Mouse (Mus musculus) testis, postnatal 14 days (tissue): ENCODE measurements around the gene Usp15.

ENCODE experiments used
- DNase-seq: peaks from one replicate; pipeline ENCODE4 v3.0.0; 2021; ENCODE audit warnings: low spot score

Usp15 gene

DNA sequence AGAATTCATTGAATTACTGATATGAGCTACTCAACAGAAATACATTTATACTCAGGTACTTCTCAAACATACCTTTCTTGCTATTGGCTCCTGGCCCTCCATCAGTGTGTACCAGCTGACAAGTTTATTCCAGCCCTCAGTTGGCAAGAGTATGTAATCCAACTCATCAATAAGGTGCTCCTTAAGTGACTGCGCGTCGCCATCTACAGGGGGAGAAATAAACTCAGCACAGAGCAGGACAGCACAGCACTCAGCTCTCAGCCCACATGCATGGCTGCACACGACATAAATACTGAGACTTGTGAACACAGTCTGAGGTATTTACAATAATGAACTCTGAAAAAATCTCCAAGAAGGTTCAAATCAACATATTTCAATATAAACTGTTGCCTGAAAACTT lies 21.0 kb downstream of the Usp15 start:
- DNase-seq, result no peak

DNA sequence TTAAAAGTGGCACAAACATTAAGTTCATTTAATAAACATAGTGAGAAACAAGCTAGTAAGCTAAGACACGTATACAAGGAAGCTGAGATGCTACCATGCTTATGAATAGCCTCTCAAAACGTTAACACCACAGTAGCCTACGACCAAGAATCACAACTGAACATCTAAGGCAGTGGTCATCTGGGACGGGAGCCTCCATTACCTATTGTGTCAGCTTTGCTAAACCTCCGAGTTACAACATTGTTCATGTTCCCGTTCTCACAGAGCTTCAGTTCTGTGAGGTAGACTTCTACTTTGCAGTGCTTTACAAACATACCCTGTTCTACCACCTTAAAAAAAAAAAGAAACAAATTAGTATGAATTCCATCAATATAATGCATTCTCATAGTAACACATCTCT lies 25.9 kb downstream of the Usp15 start:
- no peak for DNase-seq

DNA sequence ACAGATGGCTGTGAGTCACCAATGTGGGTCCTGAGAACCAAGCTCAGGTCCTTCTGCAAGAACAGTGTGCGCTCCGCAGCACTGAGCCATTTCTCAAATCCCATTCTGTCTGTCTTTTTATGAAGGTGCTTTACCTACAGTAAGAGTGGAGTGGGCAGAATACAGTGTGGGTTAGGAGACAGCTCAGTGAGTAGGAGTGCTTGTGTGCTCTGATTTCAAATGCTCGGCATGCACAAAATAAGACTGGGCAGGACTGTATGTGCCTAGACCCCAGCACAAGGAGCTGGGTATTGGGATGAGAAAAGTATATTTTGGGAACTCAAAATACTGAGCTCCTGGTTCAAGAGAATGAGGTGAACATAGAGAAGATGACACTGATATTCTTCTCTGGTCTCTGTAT lies 31.3 kb downstream of the Usp15 start:
- DNase-seq, result no peak

DNA sequence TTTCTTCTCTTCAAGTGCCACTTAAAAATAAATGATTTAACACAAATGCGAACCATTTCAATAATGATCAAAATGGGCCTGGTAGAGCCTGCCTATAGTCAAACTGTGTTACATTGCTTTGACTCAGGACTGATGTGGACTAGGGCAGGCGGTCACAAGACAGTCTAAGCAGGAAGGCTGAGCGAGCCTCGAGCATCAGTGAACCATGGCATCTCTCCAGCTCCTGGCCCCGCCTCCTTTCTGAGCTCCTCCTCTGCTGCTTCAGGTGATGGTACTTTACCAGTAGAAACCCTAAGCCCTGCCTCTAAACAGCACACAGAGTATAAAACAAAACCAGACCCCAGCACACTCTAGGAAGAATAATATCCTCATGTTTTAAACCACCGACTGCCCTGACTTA lies 36.3 kb downstream of the Usp15 start:
- no peak for DNase-seq

DNA sequence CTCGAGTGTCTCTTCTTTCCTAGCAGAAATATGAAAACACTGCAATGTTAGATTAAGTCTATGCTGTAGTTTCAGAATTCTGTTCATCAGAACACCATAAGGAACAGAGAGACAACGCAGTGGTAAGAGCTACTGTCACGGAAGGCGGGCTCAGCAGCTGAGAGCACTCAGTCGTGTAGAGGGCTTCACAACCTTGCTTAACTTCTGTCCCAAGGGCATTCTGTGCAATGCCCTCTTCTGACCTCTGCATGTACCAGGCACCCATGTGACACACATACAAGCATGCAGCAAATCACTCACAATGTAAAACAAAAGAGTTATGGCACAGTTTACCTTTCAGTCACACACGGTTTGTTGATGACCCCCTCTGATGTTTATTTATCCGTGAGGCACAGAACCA lies 37.5 kb downstream of the Usp15 start:
- no peak for DNase-seq

DNA sequence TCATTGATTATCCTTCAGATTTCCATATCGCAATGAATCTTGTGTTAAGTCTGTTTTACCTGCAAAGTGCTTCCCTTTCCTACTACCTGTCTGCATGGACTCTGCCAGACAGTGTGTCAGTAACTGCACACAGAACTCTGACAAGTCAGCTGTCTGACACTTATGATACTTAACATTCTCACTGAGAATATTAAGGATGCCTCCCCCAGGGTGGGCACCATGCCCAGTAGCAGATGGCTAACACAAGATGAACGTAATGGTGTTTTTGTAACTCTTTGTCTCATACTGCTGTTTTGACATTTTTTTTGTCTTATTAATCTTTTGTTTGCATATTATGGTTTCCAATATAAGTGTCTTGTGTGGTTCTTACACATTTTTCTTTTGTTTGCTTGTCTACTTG lies 40.4 kb downstream of the Usp15 start:
- no peak for DNase-seq

DNA sequence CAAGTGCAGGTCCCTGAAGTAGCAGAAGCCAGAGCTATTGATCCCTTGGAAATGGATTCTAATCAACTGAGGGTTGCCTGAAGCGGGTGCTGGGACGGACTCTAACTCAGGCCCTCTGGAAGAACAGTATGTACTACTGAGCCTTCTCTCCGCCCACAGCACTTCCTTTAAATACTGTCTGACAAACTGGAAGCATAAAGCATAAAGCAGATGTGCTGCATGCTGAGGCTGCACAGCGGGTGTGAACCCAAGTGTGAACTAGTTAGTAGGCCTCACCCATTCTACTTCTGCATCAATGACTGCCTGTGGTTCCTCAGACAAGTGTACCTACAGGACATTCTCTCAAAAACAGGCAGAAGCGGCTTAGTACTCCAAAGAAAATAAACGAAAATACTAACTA lies 41.0 kb downstream of the Usp15 start:
- no peak for DNase-seq

DNA sequence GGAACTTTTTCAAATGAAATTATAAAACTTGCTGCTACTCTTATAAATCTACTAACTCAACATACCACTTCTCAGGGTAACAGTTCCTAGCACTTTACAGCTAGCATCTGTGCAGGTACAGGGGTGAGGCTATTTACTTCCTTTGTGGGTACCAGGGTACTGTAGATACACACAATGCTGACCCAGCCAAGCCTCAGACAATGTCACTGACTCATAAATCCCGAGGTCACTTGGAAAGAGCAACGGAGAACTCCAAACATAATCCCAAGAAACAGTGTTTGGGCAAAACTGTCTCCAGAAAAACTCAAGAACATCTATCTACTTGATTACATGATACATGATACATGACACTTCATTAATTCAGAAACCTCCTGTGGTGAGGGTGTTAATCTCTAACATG lies 43.5 kb downstream of the Usp15 start:
- no peak for DNase-seq

DNA sequence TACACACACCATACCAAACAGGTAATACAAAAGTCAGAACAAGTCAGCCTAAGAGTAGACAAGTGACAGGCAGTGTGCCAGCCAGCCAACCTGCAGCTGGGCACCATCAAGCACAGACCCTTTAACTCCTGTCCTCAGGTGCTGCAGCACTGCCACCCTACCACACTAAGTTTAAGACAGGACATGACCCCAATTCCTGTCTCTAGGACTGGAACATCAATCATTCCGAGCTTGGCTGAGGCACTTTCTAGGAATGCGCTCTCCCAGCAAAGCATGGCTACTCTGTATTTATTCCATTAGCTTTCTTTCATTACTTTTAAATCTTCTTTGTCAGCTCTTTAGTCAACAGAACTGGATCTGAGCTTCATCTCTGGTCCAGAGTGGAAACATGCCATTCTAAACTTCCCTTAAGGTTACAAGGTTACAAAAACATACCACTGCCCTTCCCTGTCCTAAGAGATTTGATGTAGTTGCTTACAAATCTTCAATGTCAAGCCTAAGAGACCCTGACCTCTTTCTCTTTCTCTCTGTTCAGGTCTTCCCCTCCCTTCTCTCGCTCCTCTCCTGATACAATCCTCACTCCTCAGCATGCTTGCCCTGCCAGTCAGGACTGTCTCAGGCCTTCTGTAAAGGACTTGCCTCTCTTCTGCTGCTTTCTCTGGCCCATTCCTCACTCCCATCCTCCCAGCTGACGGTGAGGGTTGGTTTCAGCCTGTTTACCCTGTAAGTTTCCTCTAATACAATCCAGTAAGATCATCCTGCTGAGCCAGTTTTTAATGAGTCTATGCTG lies 48.6 kb downstream of the Usp15 start:
- DNase-seq, result no peak

DNA sequence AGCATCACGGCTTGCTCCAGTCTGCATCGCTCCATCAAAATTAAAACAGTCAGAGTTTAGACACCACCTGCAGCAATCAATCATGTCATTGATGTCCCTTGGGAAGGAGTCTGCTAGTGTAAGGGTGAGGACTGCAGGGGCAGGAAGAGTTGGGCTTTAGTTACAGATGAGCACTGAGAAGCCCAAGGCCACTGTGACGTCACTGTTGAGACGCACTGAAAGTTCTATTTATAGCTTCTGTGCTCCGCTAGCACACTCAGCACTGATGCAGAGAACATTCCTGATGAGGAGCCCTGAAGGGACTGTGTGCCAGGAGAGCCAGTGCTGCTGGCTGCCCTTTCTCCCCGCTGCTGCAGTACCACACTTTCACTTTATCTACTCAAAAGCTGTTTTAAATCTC lies 49.6 kb downstream of the Usp15 start:
- DNase-seq, result no peak

DNA sequence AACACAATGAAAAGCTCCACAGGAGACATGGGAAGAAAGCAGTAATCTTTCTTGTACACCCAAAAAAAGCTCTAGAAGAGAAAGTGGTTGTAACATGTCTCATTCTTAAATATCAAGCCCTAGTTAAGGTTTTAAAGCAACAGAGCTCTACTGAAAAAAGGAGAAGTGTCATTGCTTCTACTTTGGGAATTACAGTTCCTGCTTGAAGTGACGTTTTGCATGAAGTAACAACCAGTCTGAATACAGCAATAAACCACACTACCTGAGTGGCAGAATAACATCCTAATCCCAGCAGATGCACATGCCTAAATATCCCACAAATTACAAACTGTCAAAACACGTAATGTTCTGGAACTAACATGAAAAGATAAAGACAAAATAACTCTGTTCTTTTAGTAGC lies 50.4 kb downstream of the Usp15 start:
- no peak for DNase-seq

DNA sequence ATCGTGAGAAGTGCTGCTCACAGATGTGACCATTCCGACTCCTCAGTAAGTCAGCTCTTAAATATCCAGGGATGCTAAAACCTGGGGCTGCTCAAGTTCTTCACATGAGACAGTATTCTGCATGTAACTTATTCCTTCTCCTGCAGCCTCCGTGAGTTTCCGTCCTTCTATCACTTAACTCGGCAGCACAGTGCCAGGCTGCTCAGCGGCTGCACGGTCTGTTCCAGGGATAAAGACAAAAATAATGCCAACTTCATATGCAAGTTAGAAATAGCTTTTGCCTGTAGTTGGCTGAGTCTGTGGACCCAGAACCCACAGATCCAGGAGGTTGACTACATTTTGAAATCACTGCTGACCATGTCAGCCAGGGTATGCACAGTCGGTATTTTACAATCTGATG lies 52.5 kb downstream of the Usp15 start:
- DNase-seq, result no peak

DNA sequence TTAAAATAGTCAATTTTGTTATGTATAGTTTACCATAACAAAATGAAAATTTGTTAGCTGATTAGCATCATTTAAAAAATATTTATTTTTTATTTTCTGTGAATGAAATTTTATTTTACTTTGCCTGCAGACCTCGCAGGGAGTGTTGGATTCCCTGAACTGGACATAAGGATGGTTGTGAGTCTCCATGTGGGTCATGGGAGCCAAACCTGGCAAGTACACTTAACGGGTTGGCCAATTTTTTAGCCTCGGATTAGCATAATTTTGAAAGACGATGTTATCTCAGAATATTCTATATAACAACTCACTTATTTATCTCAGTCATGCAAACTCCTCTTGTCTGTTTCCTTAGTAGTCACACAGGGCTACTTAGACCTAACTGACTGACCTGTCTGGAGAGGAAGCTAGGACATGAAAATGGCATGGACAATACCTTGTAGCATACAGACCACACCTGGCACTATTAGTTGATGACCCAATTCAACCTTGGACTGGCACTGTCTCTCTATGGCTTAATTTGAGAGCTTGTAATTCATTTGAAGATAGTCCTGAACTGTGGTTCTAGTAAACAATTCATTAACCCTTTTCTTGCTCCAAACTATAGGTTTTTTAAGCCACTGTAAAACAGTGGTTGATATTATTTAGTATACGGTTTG lies 54.3 kb downstream of the Usp15 start:
- DNase-seq, result no peak

DNA sequence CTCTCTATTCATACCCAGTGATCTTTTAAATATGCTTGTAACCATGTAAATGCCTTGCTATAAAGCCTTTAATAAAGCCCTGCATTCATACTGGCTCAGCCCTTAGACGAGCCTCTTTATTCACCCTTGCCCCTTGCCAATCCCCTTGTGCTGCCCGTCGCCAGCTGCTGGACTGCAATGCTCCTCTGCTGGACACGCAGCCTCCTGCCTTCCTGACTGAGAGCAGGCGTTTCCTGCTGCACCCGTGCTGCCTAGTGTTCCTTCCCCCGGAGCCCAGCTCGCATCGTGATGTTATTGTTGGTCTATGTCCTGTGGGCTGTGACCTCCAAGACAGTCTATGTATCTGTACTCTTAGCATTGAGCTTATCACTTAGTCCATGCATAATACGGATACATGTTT lies 61.0 kb downstream of the Usp15 start:
- no peak for DNase-seq

DNA sequence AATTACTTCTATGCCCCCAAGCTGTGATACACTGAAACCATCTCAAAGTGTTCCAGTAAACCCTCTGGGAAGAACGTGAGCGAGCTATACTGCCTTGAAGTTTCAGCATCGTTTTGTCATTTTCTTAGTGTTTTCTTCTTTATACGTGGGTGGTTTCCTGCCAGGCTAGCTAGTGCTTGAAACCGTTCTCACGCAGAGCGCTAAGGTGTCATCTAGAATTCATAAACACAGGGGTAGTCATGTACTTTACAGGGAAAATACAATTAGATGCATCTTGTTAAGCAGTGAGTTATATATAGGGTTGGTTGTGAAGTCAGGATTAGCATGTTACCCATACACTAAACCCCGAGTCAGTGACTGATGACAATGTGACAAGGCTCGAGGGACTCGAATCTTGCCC lies 65.3 kb downstream of the Usp15 start:
- DNase-seq, result no peak

DNA sequence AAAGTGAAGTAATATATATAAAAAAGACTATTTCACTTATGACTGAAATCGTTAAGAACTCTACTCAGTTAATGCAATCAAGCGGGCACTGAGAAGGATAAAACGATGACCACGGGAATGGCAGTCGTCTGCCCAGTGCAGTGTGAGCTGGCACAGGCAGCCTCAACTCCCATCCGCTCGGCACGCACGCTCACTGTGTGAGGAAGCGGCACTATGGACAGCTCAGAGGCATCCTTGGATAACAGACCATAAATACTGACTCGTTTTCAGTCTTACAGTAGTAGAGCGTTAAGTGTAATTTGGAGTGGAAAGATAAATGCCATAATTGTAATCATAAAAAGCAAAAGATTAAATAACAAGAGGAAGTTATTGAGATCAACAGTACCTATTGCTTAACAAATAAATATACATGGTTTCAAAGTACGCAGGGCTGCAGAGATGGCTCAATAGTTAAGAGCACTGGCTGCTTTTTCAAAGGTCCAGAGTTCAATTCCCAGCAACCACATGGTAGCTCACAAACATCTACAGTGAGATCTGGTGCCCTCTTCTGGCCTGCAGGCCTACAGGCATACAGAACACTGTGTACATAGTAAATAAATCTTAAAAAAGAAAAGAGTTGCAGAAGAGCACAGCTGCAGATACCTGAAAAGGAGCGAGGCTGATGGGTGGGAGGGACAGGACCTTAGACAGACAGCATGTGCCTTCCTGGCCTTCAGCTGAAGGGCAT lies 76.0 kb downstream of the Usp15 start:
- DNase-seq, result no peak

DNA sequence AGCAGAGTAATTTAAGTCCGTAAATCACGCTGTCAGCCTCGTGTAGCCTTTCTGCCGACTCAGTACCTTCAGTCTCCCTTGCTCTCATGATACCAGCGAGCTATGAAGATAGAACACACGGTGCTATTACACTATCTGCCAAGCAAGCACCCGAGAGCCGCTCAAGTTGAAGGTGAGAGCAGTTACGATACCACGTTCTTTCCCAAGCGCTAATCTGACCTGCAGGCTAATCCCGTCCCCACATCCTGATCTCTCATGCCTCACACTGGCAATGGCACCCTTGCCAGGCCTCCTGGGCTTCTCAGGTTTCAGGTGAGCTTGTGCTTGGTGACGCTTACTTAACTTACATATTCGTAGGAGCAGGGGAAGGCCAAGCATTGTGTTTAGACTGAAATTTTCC lies 79.9 kb downstream of the Usp15 start:
- DNase-seq, result no peak

DNA sequence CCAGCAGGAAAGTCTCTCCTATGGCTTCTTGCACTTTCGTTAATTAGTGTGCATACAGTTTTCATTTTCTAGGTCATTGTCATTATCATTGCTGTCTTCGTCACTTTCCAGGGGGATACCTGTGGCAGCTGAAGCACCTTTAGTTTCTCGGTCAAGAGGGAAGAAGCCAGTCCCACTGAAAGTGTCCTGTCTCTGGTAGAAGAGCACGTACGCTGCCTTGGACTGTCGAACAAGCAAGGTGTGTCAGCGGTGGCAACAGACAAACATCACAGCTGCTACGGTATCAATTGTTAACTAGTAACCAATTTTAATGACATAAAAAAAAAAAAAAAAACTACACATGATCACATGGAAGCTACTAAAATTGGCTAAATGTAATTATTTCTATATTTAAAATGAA lies 83.3 kb downstream of the Usp15 start:
- no peak for DNase-seq

DNA sequence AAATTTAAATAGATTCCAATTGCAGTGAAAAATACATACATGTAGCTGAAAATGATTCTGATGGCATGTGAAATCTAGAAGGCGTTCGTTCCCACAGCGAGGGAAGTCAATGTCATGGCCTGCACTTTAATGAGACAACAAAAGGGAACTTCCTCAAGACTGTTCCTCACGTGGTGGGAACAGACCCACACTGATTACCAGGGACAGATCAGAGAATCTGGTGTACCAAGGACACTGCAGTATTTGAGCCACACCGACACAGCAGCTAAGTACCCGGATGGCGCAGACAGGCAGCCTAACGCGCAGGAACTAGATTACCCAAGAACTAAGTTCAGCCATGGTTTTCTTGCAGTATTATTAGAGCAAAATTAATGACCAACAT lies 84.0 kb downstream of the Usp15 start:
- no peak for DNase-seq

DNA sequence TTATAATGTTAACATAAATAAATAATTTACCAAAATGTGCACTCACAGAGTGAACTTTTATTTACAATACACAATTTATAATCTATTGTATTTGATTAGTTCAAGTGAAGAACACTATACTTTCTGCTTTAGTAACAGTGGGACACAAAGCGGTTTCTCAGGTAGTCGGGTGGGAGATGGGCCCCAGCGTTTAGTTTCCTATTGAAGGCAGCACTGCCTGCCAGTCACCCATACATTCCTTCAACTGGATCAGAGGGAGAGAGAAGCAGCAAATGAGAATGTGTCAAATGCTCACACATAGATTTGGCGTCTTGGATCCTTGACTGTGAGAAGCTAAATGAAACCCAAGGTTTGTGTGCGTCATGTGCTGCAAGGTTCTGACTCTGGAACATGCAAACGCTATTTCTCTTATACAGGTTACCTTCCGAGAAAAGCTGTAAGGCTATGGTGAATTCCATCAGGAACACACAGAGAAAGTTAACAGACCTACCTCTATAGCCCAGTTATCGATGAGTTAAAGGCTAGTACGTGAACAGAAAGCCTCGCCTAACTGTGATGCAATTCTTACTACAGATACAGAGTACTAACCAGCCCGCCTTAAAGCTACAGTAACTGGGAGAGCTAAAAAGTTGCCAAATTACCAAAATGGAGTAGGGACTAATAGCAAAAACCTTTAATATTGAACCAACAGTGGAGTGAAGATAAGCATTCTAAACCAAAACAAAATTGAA lies 84.6 kb downstream of the Usp15 start:
- DNase-seq, result no peak

DNA sequence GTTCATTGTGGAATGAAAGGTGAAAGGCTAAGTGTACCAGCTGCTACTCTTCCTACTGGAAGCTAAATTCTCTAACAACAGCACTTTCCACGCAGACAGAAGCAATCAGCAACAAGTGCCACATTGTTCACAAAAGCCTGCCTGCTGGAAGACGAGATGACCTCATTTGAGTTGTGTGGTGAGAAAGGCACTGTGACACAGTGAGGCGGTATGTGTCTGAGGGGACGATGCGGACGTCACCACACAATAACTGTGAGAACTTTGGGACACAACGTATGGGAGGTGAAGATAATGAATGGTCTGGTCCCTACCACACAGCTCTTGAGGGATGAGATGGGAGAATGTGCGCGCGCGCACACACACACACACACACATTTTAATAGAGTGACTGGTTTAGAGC lies 86.2 kb downstream of the Usp15 start:
- no peak for DNase-seq

DNA sequence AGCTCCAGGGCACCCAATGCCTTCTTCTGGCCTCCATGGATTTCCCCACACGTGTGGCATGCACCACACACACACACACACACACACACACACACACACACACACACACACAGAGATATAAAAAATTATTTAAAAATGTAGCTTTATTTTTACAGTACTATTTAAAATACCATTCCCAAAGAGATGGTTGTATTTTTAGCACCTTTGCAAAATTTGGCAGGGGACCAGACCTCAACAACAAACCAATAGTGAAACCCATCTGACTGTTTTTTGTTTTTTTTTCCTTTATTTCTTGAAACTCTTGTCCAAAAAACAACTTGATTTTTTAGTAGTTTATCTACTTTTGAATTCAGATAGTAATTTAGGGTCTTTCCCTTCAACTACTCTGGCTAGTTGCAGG lies 88.3 kb downstream of the Usp15 start:
- no peak for DNase-seq

DNA sequence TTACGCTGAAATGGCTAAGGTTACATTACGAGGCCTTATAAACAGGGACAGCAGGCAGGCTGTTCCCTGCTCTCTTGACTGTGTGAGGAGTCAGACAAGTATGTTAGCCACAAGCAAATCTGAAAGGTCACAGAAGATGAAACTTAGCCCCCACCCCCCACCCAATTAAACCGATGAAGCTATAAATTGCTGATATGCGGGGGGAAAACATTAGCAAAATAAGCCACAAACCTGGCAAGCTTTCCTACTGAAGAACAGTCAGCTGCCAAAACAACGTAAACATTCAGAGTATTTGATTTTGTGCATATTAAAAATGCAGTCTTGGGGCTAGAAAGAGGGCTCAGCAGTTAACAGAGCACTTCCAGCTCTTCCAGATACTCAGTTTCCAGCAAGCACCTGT lies 88.7 kb downstream of the Usp15 start:
- DNase-seq, result no peak
